Mouse (Mus musculus) myocyte (in vitro differentiated cells): Measurements from ENCODE around the gene Cers6.

Experiments
- CEBPB ChIP-seq: IDR thresholded peaks from 2 replicates; pipeline ENCODE4 v1.6.1; 2011; ENCODE audit warnings: mild to moderate bottlenecking, moderate library complexity; ENCODE audit not compliant: poor library complexity, insufficient read depth, severe bottlenecking
- E2F4 ChIP-seq: IDR thresholded peaks from one replicate; pipeline ENCODE4 v1.6.1; 2011; ENCODE audit warnings: mild to moderate bottlenecking, control low read depth, moderate library complexity; ENCODE audit not compliant: insufficient read depth
- MAX ChIP-seq: IDR thresholded peaks from one replicate; pipeline ENCODE4 v1.6.1; 2011; ENCODE audit warnings: low read depth, mild to moderate bottlenecking, control low read depth
- MYOD1 ChIP-seq, 3 experiments: IDR thresholded peaks; one replicate each; pipeline ENCODE4 v1.6.1; 2011; ENCODE audit warnings: control low read depth in 2 of 3, low read depth in 2 of 3, mild to moderate bottlenecking in 2 of 3, moderate library complexity in 1 of 3; ENCODE audit not compliant: insufficient read length in 2 of 3, control insufficient read depth in 1 of 3
- POLR2A ChIP-seq: IDR thresholded peaks from one replicate; pipeline ENCODE4 v1.6.1; 2011; ENCODE audit warnings: low read depth, mild to moderate bottlenecking, control low read depth, moderate library complexity; ENCODE audit not compliant: insufficient read length
- SRF ChIP-seq: IDR thresholded peaks from one replicate; pipeline ENCODE4 v1.6.1; 2011; ENCODE audit warnings: low read depth; ENCODE audit not compliant: control insufficient read depth, insufficient read length

- TF ChIP-seq MYOD1 (IDR thresholded peaks at IDR 0.05; ENCODE audit: control insufficient read depth in 1 of 3, insufficient read length in 2 of 3, low read depth in 2 of 3) (no peak), MAX (no peak), POLR2A (no peak), E2F4 (no peak), CEBPB (no peak), SRF (no peak)
Measured at GRCm38 (mm10) chr2:69037362-69037761, 176.1 kb downstream of the Cers6 start.
